Mouse (Mus musculus): ENCODE measurements at regions not wholly inside any gene's neighbourhood (a gene's known extent, or its start where the extent isn't known, plus 50 kb on each side); places are given as distances from the start of the nearest gene placed in this dataset.

DNA sequence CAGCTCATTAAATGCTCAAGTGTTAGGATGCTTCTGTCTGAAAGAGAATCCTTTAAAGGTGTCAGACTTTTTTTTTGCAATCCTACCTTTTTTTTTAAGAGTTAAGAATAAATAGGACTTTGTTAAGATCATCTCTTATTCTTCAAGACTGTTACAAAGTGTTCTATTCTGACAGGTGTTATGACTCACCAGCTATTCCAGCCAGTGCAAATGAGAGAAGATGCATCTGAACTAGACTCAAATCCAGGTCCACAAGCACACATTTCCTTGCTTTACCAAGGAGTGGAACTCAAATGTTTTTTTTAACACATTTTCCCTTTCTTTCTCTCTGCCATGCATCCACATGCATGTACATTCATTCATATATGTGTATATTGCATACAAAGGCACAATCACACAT lies 98.4 kb upstream of the Atp10a start:
- DNase-seq, result no peak

DNA sequence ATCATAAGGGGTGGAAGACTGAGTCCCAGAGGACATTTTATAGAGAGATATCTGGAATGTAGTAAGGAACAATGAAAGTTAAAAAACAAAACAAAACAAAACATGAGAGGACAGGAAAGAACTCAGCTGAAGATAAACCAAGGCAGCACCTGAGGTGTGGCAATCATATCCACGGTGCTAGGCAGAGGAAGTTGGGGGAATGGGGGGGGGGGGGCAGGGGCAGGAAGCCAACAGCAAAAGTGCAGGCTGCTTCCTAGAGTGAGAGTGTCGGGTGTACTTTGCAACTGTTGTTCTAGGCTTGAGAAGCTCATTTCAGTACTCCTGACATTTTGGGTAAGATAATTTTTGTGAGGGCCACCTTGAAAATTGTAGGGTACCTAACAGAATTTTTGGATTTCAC lies 87.2 kb upstream of the Atp10a start:
- DNase-seq, result no peak

- peak; percentile 72 for DNase-seq
Observed at GRCm38 (mm10) chr7:58584241-58584820, 71.6 kb upstream of the Atp10a start.

DNA sequence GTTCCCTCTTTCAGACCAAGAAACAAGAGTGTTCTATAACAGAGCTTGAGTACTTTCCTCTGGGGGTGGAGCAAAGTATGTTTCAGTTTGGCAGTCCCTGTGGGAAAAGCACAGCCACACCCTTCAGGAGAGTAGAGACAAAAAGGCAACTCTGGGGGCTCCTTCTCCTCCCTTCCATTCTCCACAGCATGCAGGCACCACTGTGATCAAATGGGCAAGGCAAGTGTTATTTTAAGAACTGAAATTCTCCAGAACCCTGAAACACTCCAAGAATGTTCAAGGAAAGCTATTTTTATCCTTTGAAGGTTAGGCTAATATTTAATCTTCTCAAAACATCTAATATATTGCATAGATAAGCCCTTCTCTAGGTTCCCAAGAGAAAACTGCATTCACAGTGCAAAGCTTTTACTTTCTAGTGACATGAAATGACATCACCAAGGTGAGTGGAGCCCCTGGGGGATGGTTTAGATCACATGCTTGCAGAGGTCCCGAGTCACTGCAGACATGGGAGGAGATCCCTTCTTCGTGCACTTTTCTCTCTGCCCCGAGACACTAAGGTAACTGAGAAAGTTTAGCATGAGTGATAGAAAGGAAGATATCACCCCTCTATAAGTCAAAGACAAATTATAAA lies 70.2 kb upstream of the Atp10a start:
- DNase-seq, result no peak

GRCm38 (mm10) chr7:58595951-58596350 lies 60.0 kb upstream of the Atp10a start:
- DNase-seq, result no peak
